Mouse (Mus musculus) liver, postnatal 0 days (tissue): Measurements from ENCODE around the gene Adora1. TPM values are rescaled to one million over a fixed set of nuclear protein-coding genes. Genes with fewer than 3 reads are reported as not detected.
"Not testable (repeated sequence)": the region's sequence is repeated elsewhere in the genome, so short reads cannot be mapped to it uniquely, and the experiment has no call there.

Source experiments
- ATAC-seq: fragments of 200-750 bp; cut with Nextera tagmentation; 2 replicates; pipeline ENCODE4 v1.8.0; 2017; ENCODE audit warnings: mild to moderate bottlenecking, moderate library complexity
- DNase-seq: peaks from one replicate; pipeline ENCODE4 v3.0.0-alpha.2; 2016
- H3K27ac ChIP-seq: fragments of 300-500 bp; sonication (generic); 2 replicates; pipeline ENCODE4 v1.5.1; 2014; ENCODE audit warnings: antibody characterized with exemption, moderate library complexity, mild to moderate bottlenecking, low read depth
- H3K27me3 ChIP-seq: fragments of 300-500 bp; sonication (generic); 2 replicates; pipeline ENCODE4 v1.6.1; 2014; ENCODE audit warnings: low read length, control low read depth, mixed read lengths; ENCODE audit not compliant: insufficient read depth
- H3K36me3 ChIP-seq: fragments of 300-500 bp; sonication (generic); replicated peaks from 2 replicates; pipeline ENCODE4 v1.6.1; 2014; ENCODE audit warnings: mild to moderate bottlenecking, control low read depth, low read length, moderate library complexity, mixed read lengths; ENCODE audit not compliant: insufficient read depth
- H3K4me1 ChIP-seq: fragments of 300-500 bp; sonication (generic); 2 replicates; pipeline ENCODE4 v1.6.1; 2014; ENCODE audit warnings: antibody characterized with exemption, mild to moderate bottlenecking, control low read depth; ENCODE audit not compliant: insufficient read depth
- H3K4me2 ChIP-seq: fragments of 300-500 bp; sonication (generic); 2 replicates; pipeline ENCODE4 v1.6.1; 2014; ENCODE audit warnings: low read depth, mild to moderate bottlenecking, low read length, moderate library complexity, mixed read lengths
- H3K4me3 ChIP-seq: fragments of 300-500 bp; sonication (generic); 2 replicates; pipeline ENCODE4 v1.5.1; 2014; ENCODE audit warnings: low read depth, low read length
- H3K9ac ChIP-seq: fragments of 300-500 bp; sonication (generic); replicated peaks from 2 replicates; pipeline ENCODE4 v1.6.1; 2014; ENCODE audit warnings: mild to moderate bottlenecking, moderate library complexity
- H3K9me3 ChIP-seq: fragments of 300-500 bp; sonication (generic); 2 replicates; pipeline ENCODE4 v1.6.1; 2016; ENCODE audit warnings: mild to moderate bottlenecking, control low read depth, low read length, mixed read lengths
- CTCF ChIP-seq: sonication (generic); IDR thresholded peaks from 2 replicates; pipeline ENCODE4 v1.5.1; 2016; ENCODE audit warnings: antibody characterized with exemption, low read depth
- EP300 ChIP-seq: IDR thresholded peaks from 2 replicates; pipeline ENCODE4 v1.6.1; 2016; ENCODE audit warnings: antibody characterized with exemption, low read depth, mild to moderate bottlenecking
- WGBS: fragments of 180-500 bp; shearing (Covaris S2); extraction: QIAGEN DNeasy Blood & Tissue Kit; methylation state at CpG from one replicate; pipeline ENCODE4 v1.1.7; 2014; ENCODE audit not compliant: insufficient replicate concordance; 5-methylcytosine and 5-hydroxymethylcytosine counted together
- polyA plus RNA-seq: library from polyadenylated mRNA; unstranded; fragments of >200 nt; fragmentation: Nextera tagmentation; extraction: Ambion mirVana; gene quantifications from 2 replicates; pipeline ENCODE4 v1.2.1, GENCODE M21; 2015

The Adora1 gene
- polyA plus RNA-seq, 1 experiment from 2014 or later = 8.3 TPM

DNA sequence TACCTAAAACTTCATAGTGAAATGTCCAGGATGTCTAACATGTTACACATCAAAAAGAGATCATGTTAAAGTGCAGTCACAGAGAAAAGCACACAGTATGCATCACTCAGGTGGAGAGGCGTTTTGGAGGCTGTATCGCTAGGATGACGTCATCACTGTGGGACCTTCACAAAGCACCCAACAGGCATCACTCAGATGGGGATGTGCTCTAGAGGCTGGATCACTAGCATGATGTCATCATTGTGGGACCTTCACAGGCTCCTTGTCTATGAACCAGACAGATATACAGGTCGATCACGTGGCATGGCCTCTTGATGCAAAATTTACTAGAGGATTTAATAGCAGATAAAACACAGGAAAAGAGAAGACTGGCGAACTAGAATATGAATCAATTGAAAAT, 29.1 kb upstream of the Adora1 start:
- H3K36me3 ChIP-seq = no peaks in the 10 kb centered on the region
- no peaks in the 10 kb centered on the region; the same call in 1 of the 2 replicates for H3K9me3 ChIP-seq
- no peaks in the 10 kb centered on the region for H3K4me1 ChIP-seq
- no peak overlapping the region for H3K4me3 ChIP-seq
- TF ChIP-seq CTCF = no peak
- TF ChIP-seq EP300 = no peak
- no peaks in the 10 kb centered on the region for H3K27me3 ChIP-seq
- no peak overlapping the region for H3K4me2 ChIP-seq
- 79% methylated on average over 6 of the region's 6 CpGs for WGBS
- H3K27ac ChIP-seq = no peak overlapping the region
- ATAC-seq = no peak
- no peak for DNase-seq
- no peak overlapping the region for H3K9ac ChIP-seq

DNA sequence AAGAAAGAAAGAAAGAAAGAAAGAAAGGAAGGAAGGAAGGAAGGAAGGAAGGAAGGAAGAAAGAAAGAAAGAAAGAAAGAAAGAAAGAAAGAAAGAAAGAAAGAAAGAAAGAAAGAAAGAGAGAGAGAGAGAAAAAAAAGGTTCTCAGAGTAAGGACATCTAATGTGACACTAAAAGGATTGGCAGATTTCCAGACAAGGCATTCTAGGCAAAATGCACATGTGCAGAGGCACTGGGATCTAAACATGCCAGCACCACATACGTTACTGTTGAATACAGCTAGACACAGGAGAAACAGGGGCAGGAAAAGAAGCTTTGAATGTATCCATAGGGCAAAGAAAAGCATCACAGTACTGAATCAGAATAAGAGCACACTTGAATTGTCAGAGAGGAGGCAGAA, 14.4 kb upstream of the Adora1 start:
- ATAC-seq, H3K9ac ChIP-seq: not testable (repeated sequence)

DNA sequence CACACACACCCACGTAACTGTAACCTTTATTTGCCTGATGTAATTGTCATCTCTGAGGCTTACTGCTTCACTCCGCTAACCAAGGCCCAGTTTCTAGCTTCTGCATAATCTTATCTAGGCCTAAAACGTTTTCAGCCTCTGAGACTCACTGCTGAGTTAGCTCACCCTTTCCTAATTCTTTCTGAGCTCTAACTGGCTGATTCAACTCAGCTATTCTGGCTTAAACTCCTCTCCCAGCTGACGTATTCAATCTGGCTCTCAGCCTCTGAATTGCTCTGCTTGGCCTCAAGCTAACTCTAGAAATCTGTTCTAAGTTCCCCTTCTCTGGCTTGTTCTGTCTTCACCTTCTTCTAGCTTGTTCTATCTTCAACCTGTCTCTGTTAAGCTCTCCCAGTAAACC, 11.4 kb upstream of the Adora1 start:
- Histone ChIP-seq H3K9me3 (no peaks in the 10 kb centered on the region), H3K27ac (no peak overlapping the region), H3K4me2 (no peak overlapping the region), H3K4me3 (no peak overlapping the region), H3K4me1 (peaks cover 14% of the 10 kb centered on the region), H3K9ac (no peak overlapping the region), H3K36me3 (no peaks in the 10 kb centered on the region), H3K27me3 (no peaks in the 10 kb centered on the region)
- 47% methylated on average over 4 of the region's 4 CpGs for WGBS
- no peak for ATAC-seq
- TF ChIP-seq EP300 (no peak), CTCF (no peak)
- DNase-seq = no peak

More for the DNA sequence above, 14.4 kb upstream of the Adora1 start:
- not testable (repeated sequence) for H3K27me3 ChIP-seq, DNase-seq, H3K9me3 ChIP-seq, H3K36me3 ChIP-seq, H3K4me1 ChIP-seq, H3K4me3 ChIP-seq, H3K4me2 ChIP-seq, H3K27ac ChIP-seq
- 79% methylated on average over 1 of the region's 1 CpGs for WGBS

GRCm38 (mm10) chr1:134245004-134245717, 9.9 kb upstream of the Adora1 start:
- no peak for TF ChIP-seq CTCF
- no peak for TF ChIP-seq EP300
- no peak overlapping the region for H3K9ac ChIP-seq
- ATAC-seq (no peak), DNase-seq (no peak)
- H3K27me3 ChIP-seq = no peaks in the 10 kb centered on the region
- H3K36me3 ChIP-seq = no peaks in the 10 kb centered on the region
- no peak overlapping the region for H3K4me3 ChIP-seq
- H3K4me1 ChIP-seq = peaks cover 14% of the 10 kb centered on the region
- H3K4me2 ChIP-seq = no peak overlapping the region
- no peaks in the 10 kb centered on the region for H3K9me3 ChIP-seq
- no peak overlapping the region for H3K27ac ChIP-seq
- WGBS = 62% methylated on average over 14 of the region's 14 CpGs

- Histone ChIP-seq H3K9ac (no peak overlapping the region), H3K36me3 (no peaks in the 10 kb centered on the region), H3K9me3 (no peaks in the 10 kb centered on the region), H3K27ac (no peak overlapping the region), H3K4me3 (no peak overlapping the region), H3K4me2 (no peak overlapping the region), H3K4me1 (peaks cover 14% of the 10 kb centered on the region), H3K27me3 (no peaks in the 10 kb centered on the region)
- ATAC-seq = peak; percentile 88
- TF ChIP-seq CTCF = peak; percentile 95
- no peak for TF ChIP-seq EP300
- DNase-seq = peak; percentile 90
- 20% methylated on average over 35 of the region's 35 CpGs for WGBS
These were observed 9.0 kb upstream of the Adora1 start for GRCm38 (mm10) chr1:134243948-134244914.

- Histone ChIP-seq H3K4me2 (no peak overlapping the region), H3K27me3 (no peaks in the 10 kb centered on the region), H3K4me1 (peaks cover 19% of the 10 kb centered on the region), H3K9ac (no peak overlapping the region), H3K9me3 (no peaks in the 10 kb centered on the region), H3K4me3 (no peak overlapping the region), H3K36me3 (no peaks in the 10 kb centered on the region), H3K27ac (no peak overlapping the region)
- TF ChIP-seq CTCF (no peak), EP300 (no peak)
- ATAC-seq (no peak), DNase-seq (no peak)
- 69% methylated on average over 6 of the region's 6 CpGs for WGBS
These were observed 8.3 kb upstream of the Adora1 start for GRCm38 (mm10) chr1:134243505-134243904.
